ENCODE assay signal across 12 mouse cellular contexts in genomic region chr19:24178086-24178485, GRCm38 (mm10).
"Had no signal": no experiment of that assay in that cellular context is flagged by ENCODE, and none has a peak within 500 bp of the region (broad histone marks: within the 10 kb centered on the region; RNA-seq: fewer than 3 reads in every experiment).

No protein-coding gene starts in this region.

- DNase-seq: retina, postnatal 1 day; right cerebral cortex, adult 18-20 months; right cerebral cortex, postnatal 14 days; right cerebral cortex, postnatal 25 days; right cerebral cortex, postnatal 4 days; spleen, adult 18-20 months; thymus, adult 18-20 months; thymus, adult 2 months; thymus, postnatal 14 days; thymus, postnatal 25 days; thymus, postnatal 36 days; thymus, postnatal 4 days had no signal
